Mouse (Mus musculus) NIH3T3 (cell line): Measurements from ENCODE around the gene Mapk13.
"Not testable (repeated sequence)": the region's sequence is repeated elsewhere in the genome, so short reads cannot be mapped to it uniquely, and the experiment has no call there.

Experiments
- DNase-seq: peaks from one replicate; pipeline ENCODE4 v3.0.0-alpha.2; 2012; ENCODE audit warnings: low read depth

Mapk13 gene

GRCm38 (mm10) chr17:28769121-28769874, at the start of gene Mapk13:
Mapk13 (plus strand) TSS chr17:28769297.
- DNase-seq = no peak

- DNase-seq = no peak
Observed at GRCm38 (mm10) chr17:28725783-28726182, 43.3 kb upstream of the Mapk13 start, which contains the start of gene AC170998.1. AC170998.1 (plus strand) TSS chr17:28726083.

- not testable (repeated sequence) for DNase-seq
Observed at GRCm38 (mm10) chr17:28727511-28727910, 41.6 kb upstream of the Mapk13 start.

- DNase-seq = peak; percentile 33
Observed at GRCm38 (mm10) chr17:28735317-28736105, 33.6 kb upstream of the Mapk13 start.

- no peak for DNase-seq
Observed at GRCm38 (mm10) chr17:28736486-28736885, 32.6 kb upstream of the Mapk13 start.

- DNase-seq = no peak
Observed at GRCm38 (mm10) chr17:28737973-28738372, 31.1 kb upstream of the Mapk13 start.

GRCm38 (mm10) chr17:28739244-28739643, 29.9 kb upstream of the Mapk13 start:
- DNase-seq = no peak

- DNase-seq = no peak
Observed at GRCm38 (mm10) chr17:28743145-28743866, 25.8 kb upstream of the Mapk13 start.

- DNase-seq = peak; percentile 62
Observed at GRCm38 (mm10) chr17:28743916-28744315, 25.2 kb upstream of the Mapk13 start.

GRCm38 (mm10) chr17:28745773-28746172, 23.3 kb upstream of the Mapk13 start:
- DNase-seq = no peak

- no peak for DNase-seq
Observed at GRCm38 (mm10) chr17:28748001-28748400, 21.1 kb upstream of the Mapk13 start.

- peak; percentile 17 for DNase-seq
Observed at GRCm38 (mm10) chr17:28750580-28750979, 18.5 kb upstream of the Mapk13 start.

GRCm38 (mm10) chr17:28756447-28756846, 12.7 kb upstream of the Mapk13 start:
- DNase-seq = no peak

- peak; percentile 31 for DNase-seq
Observed at GRCm38 (mm10) chr17:28757470-28757869, 11.6 kb upstream of the Mapk13 start.

- no peak for DNase-seq
Observed at GRCm38 (mm10) chr17:28760736-28761312, 8.3 kb upstream of the Mapk13 start.

- DNase-seq = peak; percentile 90
Observed at GRCm38 (mm10) chr17:28761871-28762270, 7.2 kb upstream of the Mapk13 start.

- DNase-seq = peak; percentile 73
Observed at GRCm38 (mm10) chr17:28766203-28766602, 2.9 kb upstream of the Mapk13 start.

- peak; percentile 33 for DNase-seq
Observed at GRCm38 (mm10) chr17:28766781-28767515, 2.1 kb upstream of the Mapk13 start.

- no peak for DNase-seq
Observed at GRCm38 (mm10) chr17:28769875-28770421, 851 bp downstream of the Mapk13 start.

- DNase-seq = no peak
Observed at GRCm38 (mm10) chr17:28771289-28771688, 2.2 kb downstream of the Mapk13 start.

- DNase-seq = not testable (repeated sequence)
Observed at GRCm38 (mm10) chr17:28774303-28774702, 5.2 kb downstream of the Mapk13 start.
